Mouse (Mus musculus) heart, adult 2 months (tissue): ENCODE measurements around the gene Gm42957.

ENCODE experiments used
- CTCF ChIP-seq: fragments of 200-600 bp; IDR thresholded peaks from 2 replicates; pipeline ENCODE4 v1.8.1; 2022; ENCODE audit warnings: antibody characterized with exemption, mild to moderate bottlenecking, moderate library complexity
- POLR2A ChIP-seq: fragments of 200-500 bp; IDR thresholded peaks from 2 replicates; pipeline ENCODE4 v1.6.1; 2011; ENCODE audit warnings: mild to moderate bottlenecking, low read depth, low read length, control low read depth; ENCODE audit not compliant: insufficient read depth

DNA sequence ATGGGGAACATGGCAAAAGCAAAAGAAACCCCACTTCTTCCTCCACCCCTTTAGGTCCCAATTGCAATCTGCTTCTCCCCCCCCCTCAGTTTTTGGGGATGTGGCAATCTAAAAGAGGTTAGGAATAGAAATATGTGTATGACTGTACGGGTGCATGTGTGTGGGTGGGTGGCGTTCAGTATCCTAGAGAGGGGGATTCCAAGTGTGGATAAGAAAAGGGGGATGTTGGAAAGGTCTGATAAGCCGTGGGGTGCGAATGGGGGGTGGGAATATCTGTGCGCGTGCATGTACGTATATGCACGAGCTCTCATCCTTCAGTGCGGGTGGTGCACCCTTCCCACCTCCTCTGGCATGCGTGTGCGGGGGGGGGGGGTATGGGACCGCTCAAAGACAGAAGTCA, 38.4 kb upstream of the Gm42957 start:
- TF ChIP-seq CTCF: no peak
- TF ChIP-seq POLR2A: no peak
